Mouse (Mus musculus) naive thymus-derived CD4-positive, alpha-beta T cell, adult 2 months (primary cell): Measurements from ENCODE around the gene Lag3.

Experiments
- DNase-seq: peaks from one replicate; pipeline ENCODE4 v3.0.0-alpha.2; 2011; ENCODE audit warnings: low read depth

Gene Lag3

GRCm38 (mm10) chr6:124919695-124920317, 8.3 kb upstream of the Lag3 start, which contains the start of gene Ptms:
Gene Ptms (minus strand): TSS chr6:124920103.
- peak; percentile 56 for DNase-seq

- DNase-seq, result no peak
These were observed 7.6 kb upstream of the Lag3 start for GRCm38 (mm10) chr6:124918890-124919627.

GRCm38 (mm10) chr6:124918331-124918690, 6.8 kb upstream of the Lag3 start:
- no peak for DNase-seq

- DNase-seq, result peak; percentile 60
These were observed 6.2 kb upstream of the Lag3 start for GRCm38 (mm10) chr6:124917518-124918330.

- DNase-seq, result peak; percentile 89
These were observed 5.4 kb upstream of the Lag3 start for GRCm38 (mm10) chr6:124916695-124917517.

GRCm38 (mm10) chr6:124915942-124916694, 4.6 kb upstream of the Lag3 start:
- DNase-seq, result no peak

- no peak for DNase-seq
These were observed 3.8 kb upstream of the Lag3 start for GRCm38 (mm10) chr6:124915160-124915941.

GRCm38 (mm10) chr6:124914511-124914910, 3.0 kb upstream of the Lag3 start:
- no peak for DNase-seq

- DNase-seq, result no peak
These were observed 2.3 kb upstream of the Lag3 start for GRCm38 (mm10) chr6:124913721-124914285.

- DNase-seq, result no peak
These were observed 1.7 kb upstream of the Lag3 start for GRCm38 (mm10) chr6:124913214-124913613.

GRCm38 (mm10) chr6:124910032-124910431, 1.5 kb downstream of the Lag3 start:
- no peak for DNase-seq

GRCm38 (mm10) chr6:124907767-124908166, 3.7 kb downstream of the Lag3 start:
- no peak for DNase-seq

GRCm38 (mm10) chr6:124904991-124905860, 6.3 kb downstream of the Lag3 start:
- no peak for DNase-seq

- DNase-seq, result no peak
These were observed 7.1 kb downstream of the Lag3 start for GRCm38 (mm10) chr6:124904161-124904981.

- DNase-seq, result peak; percentile 95
These were observed 7.8 kb downstream of the Lag3 start for GRCm38 (mm10) chr6:124903580-124904151.

- DNase-seq, result no peak
These were observed 9.7 kb downstream of the Lag3 start for GRCm38 (mm10) chr6:124901851-124902250.

- peak; percentile 69 for DNase-seq
These were observed 10.6 kb downstream of the Lag3 start for GRCm38 (mm10) chr6:124900801-124901480.
